Mouse (Mus musculus) C2C12 (cell line): Measurements from ENCODE around the gene Pfn1.

Source experiments
- CTCF ChIP-seq: IDR thresholded peaks from one replicate; pipeline ENCODE4 v1.5.1; 2011; ENCODE audit not compliant: control insufficient read depth, insufficient read depth, insufficient read length
- MAX ChIP-seq: IDR thresholded peaks from one replicate; pipeline ENCODE4 v1.6.1; 2011; ENCODE audit warnings: mild to moderate bottlenecking, control low read depth
- USF1 ChIP-seq: IDR thresholded peaks from one replicate; pipeline ENCODE4 v1.6.1; 2011; ENCODE audit warnings: low read depth, mild to moderate bottlenecking, control low read depth, moderate library complexity

GRCm38 (mm10) chr11:70683640-70684039, 29.2 kb upstream of the Pfn1 start:
- no peak for TF ChIP-seq MAX
- TF ChIP-seq CTCF = no peak
- TF ChIP-seq USF1 = no peak
